Mouse (Mus musculus): ENCODE results near the gene Tbxas1. TPM values are rescaled to one million over a fixed set of nuclear protein-coding genes. Genes with fewer than 3 reads are reported as not detected.

The Tbxas1 gene
- total RNA-seq, 2 experiments from 2014 or later: 3.0 to 3.3 TPM

- DNase-seq (ENCODE audit: low spot score in 2 of 2): no peak
- intact Hi-C loops (cut with DNase I): no loop called here
Observed at GRCm38 (mm10) chr6:39124719-39125118, 249.5 kb downstream of the Tbxas1 start.

- intact Hi-C loops (cut with DNase I): no loop called here
Observed at GRCm38 (mm10) chr6:39131480-39131879, 256.3 kb downstream of the Tbxas1 start.

GRCm38 (mm10) chr6:39132556-39132955 lies 257.4 kb downstream of the Tbxas1 start:
- intact Hi-C loops (cut with DNase I): no loop called here
- DNase-seq (ENCODE audit: low spot score in 2 of 2): no peak

More at GRCm38 (mm10) chr6:39131480-39131879, 256.3 kb downstream of the Tbxas1 start:
- DNase-seq (ENCODE audit: low spot score in 2 of 2): no peak

Other genes with a start within 250 kb of the Tbxas1 start
- gene Klrg2, start 238.2 kb upstream of the Tbxas1 start, total RNA-seq (2021): under 1 TPM; 0.50 to 0.99 TPM
- 10 to 100 TPM; 87.5 to 89.3 TPM for gene Clec2l, start 212.3 kb upstream of the Tbxas1 start, total RNA-seq (2021)
- gene Hipk2, start 761 bp downstream of the Tbxas1 start, total RNA-seq (2021): 10 to 100 TPM; 48.8 to 59.7 TPM
- gene Parp12, start 242.9 kb downstream of the Tbxas1 start, total RNA-seq (2021): 1 to 10 TPM; 3.4 to 3.9 TPM